Mouse (Mus musculus) left cerebral cortex, adult 18-20 months (tissue): ENCODE measurements around the gene Lgr5. TPM values are rescaled to one million over a fixed set of nuclear protein-coding genes. Genes with fewer than 3 reads are reported as not detected.

Experiments used
- DNase-seq, 2 experiments: peaks; one replicate each; pipeline ENCODE4 v3.0.0; 2021 to 2022; ENCODE audit warnings: low spot score in 2 of 2, mixed read lengths in 1 of 2
- total RNA-seq, 2 experiments: library from RNA; stranded (reverse); gene quantifications; 2 replicates each; pipeline ENCODE4 v1.2.3; 2021

Gene Lgr5
- total RNA-seq, 2 experiments from 2014 or later: 4.4 to 4.9 TPM

DNA sequence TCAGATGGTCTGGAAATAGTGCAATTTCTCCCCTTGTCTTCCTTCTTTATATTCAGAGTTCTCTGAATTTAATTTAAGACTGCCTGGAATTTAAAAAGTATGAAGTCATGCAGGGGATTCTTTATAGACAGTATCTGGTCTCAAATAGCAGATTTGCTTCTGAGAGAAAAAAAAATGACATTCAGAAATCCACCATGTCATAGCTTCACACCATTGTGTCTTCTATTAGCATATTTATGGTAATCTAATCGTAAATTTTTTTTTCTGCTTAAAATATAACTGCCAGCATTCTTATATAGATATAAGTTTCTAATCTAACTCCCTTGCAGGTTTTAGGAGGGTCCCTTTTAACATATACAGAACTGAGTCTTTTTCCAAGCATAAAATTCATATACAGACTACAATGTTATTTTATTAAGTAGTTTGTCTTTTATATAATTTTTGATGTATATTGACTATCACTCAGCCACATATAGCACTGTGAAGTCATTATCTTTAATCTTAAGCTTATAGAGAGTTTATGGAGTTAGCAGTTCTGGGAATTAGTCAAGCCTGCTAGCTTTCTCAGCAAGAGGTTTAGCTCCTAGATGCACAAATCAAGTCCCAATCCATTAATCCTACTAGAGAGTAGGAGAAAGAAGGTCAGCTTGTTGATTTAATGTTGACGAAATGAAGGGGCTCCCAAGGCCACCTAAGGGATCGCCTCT is 15.7 kb downstream of the Lgr5 start:
- no peak for DNase-seq

DNA sequence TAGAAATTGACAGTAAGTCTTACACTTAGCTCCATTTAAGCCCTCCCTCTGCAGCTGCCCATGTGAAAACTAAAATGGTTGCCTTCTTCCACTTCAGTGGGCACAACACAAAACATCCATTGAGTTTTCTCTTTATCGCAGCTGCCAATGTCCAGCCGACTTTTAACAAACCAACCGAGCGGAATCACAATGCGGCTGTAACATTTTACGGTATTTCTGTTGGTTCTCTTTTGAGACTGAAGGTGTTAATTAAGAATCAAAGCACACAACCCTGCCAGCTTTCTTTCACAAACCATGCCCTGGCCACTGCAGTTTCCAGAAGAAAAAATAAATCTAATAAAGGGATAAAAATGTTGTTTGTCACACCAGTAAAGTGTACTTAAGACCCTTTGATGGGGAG is 16.3 kb downstream of the Lgr5 start:
- DNase-seq: no peak

DNA sequence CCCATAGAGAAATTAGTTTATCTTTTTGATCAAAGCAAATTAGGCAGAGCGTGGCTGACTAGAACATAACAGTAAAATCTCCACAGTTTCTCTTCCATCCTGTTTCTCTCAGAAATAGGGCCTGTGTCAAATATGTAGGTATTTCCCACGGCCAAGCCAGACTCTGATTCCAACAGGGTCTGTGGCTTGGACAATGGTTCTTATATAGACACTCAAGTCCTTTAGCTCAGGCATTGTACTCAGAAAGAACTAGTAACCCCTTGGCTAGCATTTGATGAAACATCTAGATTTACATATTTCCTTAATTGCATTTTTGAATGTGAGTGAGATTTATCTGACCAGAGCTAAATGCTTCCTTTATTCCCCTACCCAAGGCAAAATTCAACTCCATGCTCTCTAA is 17.0 kb downstream of the Lgr5 start:
- no peak for DNase-seq

DNA sequence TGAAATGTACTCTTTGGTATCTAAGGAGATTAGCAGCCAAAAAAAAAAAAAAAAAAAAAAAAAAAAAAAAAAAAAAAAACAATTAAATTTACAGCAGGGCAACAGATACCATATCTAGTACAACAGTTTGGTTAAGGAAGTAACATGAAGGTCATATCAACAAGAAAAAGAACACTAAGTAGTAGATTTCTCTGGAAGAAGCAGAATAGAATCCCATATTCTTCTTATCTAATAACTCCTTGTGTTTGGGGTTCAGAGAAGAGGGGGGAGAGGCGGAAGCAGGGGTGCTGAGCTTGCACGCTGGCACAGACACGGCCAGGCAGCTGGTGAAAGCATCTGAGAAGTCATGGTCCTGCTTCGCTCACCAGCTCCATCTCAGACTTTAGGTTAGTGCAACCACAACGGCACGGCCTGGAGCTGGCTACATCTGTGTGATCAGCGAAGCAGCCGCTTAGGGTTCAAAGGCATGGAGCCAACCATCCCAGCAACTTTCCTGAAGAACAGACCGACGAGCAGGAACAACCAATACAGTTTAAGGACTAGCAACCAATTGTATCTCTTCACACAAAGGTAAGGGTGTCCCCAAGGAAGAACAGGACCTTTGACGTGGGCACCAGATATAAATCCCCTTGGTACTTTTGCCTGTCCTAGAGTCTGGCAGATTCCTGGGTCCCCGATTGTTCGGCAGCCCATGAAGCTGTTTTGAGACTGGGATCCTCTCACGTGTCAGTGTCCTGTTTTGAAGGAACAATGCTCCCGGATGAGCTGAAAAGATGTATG is 17.7 kb downstream of the Lgr5 start, which contains the start of gene A930009A15Rik:
Gene A930009A15Rik (plus strand): TSS at position 275 of the 780 bp plus-strand sequence.
- DNase-seq: no peak

DNA sequence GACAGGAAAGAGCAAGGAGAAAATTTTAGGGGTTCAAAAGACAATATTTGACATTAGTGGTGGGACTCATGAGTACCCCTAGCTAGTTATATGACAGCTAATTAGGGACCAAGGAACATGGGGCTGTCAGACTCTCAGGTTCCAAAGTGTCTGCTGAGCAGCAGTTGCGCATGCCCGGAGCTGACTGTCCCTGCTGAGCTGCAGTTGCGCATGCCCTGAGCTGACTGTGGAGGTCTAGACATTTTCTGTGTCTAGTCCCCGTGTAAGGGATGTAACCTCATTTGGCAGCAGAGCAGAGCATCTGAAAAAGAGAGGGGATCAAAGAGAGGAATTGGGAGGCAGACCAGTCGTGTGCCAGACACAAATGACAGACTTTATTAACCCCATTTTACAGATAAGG is 23.6 kb downstream of the Lgr5 start:
- DNase-seq: no peak

- DNase-seq: no peak
Observed at GRCm38 (mm10) chr10:115562911-115563686, 24.5 kb downstream of the Lgr5 start.

GRCm38 (mm10) chr10:115561136-115561880 is 26.3 kb downstream of the Lgr5 start:
- no peak for DNase-seq

DNA sequence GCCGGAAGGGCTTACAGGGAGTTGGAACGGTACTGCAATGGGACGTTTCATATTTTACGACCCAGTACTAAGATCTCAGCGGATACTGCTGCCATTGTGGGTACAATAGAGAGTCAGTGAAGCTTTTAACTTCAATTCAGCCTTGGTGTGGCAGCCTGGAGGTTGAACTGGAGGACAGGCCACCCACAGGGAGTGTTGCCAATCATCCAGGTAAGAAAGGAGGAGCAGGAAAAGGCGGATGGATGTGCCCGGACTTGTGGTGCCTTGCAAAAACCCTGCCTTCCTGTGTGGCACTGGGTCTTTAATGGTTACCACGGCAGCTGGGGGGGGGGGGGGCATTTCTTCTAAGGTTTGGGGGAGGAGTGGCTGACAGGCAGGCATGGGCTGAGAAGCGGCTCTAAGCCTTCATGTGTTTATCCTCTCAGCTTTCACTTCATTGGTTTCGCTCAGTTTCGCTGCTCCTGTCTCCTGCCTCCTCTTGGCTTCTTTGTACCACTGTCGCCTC is 30.8 kb downstream of the Lgr5 start:
- DNase-seq: no peak

DNA sequence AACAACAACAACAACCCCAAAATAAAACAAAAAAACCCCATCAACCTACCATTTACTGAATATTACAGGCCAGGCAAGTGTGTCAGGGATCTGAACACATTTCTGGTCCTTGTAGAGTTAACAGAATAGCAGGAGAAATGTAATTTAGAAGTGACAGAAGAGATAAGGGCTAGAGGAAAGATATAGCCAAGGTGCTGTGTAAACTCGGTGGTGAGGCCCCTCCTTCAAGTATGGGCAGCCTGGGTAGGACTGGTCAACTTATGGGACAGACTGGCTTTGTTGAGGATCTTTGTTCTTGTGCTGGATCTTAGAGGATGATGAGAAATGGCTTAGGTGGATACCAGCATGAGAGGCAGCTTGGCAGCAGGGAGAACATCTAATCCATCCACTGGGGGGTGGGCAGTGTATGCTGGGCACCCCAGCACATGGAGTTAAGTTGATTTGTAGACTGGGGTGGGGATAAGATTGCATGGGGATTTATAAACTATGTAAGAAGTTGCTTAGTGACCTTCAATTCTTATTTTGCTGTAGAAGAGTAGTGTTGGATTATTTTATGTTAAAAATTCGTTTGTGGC is 32.3 kb downstream of the Lgr5 start:
- no peak for DNase-seq

GRCm38 (mm10) chr10:115553352-115554113 is 34.0 kb downstream of the Lgr5 start:
- no peak for DNase-seq

GRCm38 (mm10) chr10:115551069-115551468 is 36.5 kb downstream of the Lgr5 start:
- DNase-seq: no peak

DNA sequence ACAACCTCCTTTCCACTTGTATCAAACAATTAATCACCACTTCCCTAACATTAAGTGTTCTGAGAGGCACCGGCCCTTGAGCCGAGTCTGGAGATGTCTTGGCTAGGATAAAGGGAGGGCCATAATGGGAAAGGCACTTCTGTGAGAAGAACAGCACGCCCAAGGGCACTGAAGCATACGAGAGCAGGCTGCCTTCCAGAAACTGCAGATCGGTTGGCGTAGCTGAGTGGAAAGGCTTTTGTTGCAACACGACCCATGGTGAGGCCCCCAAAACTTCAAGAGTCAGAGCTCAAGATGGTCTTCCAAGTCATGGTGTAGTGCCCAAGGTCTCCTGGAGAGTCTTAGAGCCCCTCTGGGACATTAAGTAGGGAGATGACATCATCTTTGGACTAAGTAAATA is 37.3 kb downstream of the Lgr5 start:
- no peak for DNase-seq

- no peak for DNase-seq
Observed at GRCm38 (mm10) chr10:115542917-115543316, 44.7 kb downstream of the Lgr5 start.

GRCm38 (mm10) chr10:115530746-115531145 is 56.8 kb downstream of the Lgr5 start:
- no peak for DNase-seq

DNA sequence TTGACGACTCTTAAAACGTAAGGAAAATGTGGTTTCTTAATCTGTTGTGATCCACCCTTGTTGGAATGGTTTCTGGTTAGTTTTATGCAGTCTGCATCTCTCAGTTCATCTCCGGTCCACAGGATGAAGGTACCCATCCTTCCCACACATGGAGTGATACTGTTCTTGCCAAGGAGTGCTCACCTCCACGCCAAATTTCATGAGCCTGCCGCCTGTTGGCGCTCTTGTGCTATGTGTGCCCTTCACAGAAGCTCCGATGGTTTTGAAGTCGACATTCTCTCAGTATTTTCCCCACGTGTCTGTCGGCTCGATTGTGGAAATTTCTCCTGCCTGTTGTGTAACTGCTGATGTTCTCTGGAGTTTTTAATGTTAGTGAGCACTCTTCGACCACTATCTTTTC is 57.8 kb downstream of the Lgr5 start:
- no peak for DNase-seq

DNA sequence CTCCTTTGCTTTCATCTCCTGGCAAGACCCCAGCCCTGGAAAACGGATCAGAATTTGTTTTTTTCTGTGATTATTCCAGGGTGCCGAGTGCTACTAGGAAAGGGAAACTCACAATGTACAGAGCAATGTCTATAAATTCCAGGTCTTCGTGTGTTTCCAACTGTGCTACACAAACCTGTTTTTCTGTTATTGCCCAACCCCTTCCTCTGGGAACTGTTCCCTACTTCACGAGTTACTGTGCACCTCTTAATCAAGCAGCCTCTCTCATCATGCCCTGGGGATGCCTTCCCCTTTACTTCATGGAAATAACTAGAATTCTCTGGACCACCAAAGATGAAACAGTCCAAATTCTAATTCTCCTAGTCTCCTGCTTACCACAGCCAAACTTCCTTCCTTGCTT is 58.7 kb downstream of the Lgr5 start:
- no peak for DNase-seq

DNA sequence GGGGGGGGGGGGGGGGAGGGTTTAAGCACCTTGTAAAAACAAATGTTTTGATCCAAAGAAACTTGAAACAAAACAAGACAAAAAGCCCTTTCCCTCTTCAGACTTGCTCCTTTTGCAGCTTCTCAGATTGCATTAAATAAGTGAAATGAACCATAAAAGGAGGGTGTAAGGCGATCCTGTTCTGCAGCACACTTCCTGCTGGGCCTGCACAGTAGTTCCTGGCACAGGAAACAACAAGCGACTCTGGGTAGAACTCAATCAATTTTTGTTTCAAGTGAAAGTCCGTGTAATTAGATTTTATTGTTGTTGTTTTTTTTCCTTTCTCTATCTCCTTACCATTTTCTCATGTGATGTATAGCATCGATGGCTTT is 66.5 kb downstream of the Lgr5 start:
- DNase-seq: no peak

GRCm38 (mm10) chr10:115520200-115521080 is 67.1 kb downstream of the Lgr5 start:
- no peak for DNase-seq

DNA sequence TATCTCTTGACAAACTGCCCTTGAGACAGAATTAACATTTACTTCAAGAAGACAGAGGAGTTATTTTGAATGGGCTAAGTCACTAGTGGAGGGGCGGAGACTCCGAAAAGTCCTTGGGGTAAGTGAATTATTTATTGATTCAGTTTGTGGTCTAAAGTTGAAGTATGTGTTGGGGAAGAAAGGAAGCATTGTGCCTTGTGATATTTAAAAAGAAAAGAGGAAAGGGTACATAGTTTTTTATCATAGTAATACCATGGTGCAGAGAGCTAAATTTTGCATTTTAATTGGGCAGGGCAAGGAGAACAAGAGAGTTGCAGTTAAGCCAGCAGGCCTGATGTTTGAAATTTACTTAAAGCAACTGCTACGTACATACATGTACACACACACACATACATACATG is 68.7 kb downstream of the Lgr5 start:
- no peak for DNase-seq
